Mouse (Mus musculus) embryo, embryonic 11.5 days (tissue): ENCODE data around the gene Cfap100.

Source experiments
- DNase-seq: peaks from one replicate; pipeline ENCODE4 v3.0.0-alpha.2; 2012; ENCODE audit warnings: low read depth, low spot score

Cfap100 gene

DNA sequence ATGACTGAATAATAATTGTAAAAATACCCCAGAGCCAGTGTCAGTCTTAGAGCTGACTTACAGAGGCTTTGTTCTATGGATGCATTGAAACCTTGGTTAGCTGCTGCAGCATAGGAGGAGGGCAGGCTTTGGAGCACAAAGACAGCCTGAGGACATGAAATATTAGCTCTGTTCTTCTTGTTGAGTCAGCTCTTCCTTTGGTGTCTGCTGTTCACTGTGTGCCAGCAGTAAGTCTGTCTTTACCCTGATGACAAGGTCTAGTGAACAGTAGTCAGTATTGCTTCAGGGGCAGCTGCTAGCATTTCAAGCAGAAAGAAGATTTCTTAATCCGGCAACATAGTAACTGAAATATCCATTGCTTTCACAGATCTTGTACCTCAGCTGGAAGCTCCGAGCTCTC is 47.1 kb downstream of the Cfap100 start:
- DNase-seq: no peak

DNA sequence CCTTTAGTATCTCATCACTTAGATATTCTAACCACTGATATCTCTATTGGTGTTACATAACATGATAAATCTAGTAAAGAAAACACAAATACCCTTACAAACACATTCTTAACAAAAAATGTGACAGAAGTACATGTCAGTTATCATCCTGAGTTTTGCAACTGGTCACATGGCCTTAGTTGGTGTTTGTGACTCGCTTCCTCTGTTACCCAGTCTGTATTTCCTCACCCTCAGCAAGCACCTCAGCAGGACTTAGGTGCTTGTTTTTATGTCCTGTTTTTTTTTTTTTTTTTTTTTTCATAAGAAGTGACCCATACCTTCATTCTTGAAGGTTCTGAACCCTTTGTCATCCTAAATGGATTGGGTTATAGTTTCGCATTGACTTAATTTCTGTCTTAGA is 50.9 kb downstream of the Cfap100 start:
- no peak for DNase-seq

DNA sequence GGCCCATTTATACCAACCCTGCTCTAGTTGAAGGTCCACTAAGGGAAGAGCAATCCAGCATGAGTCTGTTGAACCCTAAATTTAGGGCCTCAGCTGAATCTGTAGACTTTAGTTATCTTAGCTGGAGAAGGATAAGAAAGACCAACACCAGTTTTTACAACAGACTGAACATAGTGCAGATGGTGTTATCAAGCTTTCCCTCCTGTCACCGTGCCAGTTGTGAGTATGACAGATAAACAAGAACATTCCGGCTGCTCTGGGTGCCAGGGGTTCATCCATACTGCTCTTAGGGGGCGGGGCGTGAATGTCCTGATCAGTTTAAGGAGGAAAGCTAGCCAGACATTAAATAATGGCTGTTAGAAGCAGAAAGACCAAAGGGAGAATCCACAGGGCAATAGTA is 54.0 kb downstream of the Cfap100 start:
- no peak for DNase-seq

DNA sequence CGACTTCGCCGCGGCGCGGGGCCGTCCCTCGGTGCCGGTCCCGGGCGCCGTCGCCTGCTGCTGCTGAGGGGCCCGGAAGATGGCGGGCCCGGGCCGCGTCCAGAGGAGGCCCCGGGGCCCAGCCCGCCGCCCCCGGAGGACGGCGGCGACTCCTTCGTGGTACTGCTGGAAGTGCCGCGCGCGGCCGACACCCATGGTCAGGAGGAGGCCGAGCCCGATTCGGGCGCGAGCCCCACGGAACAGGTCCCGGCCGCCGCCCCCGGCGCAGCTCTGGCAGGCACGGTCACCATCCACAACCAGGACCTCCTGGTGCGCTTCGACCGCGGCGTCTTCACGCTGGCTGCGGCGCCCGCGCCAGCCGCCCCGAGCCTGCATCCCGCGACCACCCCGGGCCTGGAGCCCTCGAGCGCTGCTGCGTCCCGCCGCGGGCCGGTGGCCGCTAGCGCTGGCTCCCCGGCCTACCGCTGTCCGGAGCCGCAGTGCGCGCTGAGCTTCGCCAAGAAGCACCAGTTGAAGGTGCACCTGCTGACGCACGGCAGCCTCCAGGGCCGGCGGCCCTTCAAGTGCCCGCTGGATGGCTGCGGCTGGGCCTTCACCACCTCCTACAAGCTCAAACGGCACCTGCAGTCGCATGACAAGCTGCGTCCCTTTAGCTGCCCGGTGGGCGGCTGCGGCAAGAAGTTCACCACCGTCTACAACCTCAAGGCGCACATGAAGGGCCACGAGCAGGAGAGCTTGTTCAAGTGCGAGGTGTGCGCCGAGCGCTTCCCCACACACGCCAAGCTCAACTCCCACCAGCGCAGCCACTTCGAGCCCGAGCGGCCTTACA is 58.7 kb downstream of the Cfap100 start:
- no peak for DNase-seq

DNA sequence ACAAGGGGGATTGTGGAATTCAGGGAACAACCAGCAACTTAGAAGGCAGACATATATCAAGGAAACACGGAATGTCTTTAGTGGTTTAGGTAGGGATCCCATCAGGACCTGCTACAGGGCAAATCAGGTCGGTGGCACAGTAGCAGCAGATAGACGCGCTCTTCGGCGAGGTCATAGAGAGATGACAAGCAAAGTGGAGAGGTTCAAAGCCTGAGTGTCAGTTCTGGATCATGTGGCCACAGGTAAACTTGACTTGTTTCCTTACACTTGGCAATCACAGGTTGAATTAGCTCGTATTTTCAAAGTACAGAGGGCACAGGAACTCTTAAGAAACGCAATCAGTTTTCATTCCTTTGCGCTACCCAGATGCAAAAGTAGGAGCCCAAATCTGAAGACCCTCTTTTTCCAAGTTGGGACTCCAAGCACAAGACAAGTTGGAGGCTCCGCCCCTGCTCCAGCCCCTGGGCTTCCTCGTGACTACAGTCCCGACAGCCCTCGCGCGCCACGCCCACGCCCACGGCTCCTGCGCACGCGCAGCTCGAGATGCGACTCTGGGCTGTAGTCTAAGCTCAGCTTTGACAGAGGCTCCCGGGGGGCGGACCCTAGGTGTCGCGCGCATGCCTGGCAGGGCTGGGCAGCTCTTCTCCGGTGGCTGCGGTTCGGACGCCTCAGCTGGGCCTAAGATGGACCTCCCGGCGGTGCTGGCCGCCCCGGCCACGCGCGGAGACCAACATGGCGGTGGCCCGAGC is 59.4 kb downstream of the Cfap100 start, which contains the start of gene Zxdc:
Zxdc (plus strand) TSS at position 517 of the 749 bp plus-strand sequence.
- peak; percentile 94 for DNase-seq

DNA sequence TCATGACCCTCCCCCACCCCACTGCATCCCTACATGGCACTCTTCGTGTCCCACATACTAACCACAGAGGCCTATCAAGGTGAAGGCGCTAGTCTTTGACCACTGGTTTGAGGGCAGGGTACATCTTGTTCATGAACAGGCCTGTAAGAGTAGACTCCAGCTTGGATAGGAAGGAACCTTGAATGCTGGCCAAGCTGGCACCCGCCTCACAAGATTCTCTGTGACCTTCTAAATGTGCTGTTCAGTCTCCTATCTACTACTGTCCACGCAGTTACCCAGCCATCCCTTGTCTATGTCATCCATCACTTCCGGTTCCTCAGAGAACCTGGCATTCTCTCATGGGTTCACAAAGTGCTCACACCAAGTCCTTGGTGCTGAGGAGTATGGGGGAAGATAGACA is 65.3 kb downstream of the Cfap100 start:
- DNase-seq: no peak

DNA sequence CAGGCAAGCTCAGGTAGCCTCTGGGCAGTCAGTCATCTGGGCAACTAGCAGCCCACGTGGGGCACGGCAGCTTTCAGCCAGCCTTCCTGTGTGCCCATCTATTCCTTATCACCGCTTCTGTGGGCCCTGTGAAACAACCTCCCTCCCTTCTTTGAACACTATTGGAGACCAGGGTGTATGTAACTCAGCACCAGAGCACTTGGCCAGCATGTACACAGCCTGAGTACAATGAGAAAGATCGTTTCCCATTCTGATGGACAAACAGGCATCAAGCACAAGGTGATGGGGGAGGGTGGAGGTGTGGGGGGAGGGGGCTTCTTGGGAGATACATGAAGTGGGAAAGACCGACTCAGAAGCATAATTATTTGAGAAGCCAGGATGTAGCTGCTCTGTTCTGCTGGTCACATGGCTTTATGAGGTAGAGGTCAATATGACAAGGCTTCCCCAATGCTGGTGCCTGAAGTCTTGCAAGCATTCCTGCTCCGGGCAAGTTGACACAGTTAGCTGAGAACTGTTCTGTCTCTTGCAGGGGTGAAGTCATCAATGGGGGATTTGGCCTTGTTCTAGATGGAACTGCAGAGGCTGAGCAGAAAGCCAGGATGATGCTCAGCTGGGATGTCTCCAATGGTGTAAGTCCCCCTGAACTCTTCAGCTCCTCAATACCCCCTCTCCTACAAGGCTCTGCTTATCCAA is 67.5 kb downstream of the Cfap100 start:
- no peak for DNase-seq

DNA sequence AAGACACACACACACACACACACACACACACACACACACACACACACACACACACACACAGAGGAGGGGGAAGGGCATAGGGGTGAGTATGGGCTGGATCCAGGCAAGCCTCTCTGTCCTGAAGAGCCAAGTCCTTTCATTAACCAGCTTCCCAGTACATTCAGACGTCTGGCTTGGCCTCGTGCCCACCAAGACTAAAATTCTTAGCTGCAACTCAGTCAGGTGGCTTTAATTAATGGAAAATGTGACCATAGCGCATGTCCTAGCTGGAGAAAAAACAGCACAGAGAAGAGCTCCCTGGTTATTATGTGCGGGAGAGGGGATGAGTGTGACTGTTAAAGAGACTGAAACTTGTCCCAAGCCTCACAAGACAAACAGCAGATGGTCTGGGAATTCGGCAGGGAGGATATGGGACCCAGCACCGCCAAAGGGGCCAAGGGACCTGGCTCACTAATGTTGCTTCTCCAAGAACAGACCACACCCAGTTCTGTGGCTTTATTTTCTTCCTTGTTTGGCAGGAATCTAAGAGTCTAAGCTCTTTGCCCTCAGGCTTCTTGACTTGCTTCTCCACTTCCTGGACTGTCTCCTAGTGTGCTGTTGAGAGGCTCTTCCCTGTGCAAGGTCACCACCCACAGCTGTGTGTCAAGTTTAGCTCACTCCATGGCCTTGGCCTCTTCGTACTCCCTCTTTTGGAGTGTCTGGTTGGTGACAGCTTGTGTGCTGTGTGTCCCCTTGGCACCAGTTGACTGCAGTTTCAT is 68.4 kb downstream of the Cfap100 start:
- no peak for DNase-seq

DNA sequence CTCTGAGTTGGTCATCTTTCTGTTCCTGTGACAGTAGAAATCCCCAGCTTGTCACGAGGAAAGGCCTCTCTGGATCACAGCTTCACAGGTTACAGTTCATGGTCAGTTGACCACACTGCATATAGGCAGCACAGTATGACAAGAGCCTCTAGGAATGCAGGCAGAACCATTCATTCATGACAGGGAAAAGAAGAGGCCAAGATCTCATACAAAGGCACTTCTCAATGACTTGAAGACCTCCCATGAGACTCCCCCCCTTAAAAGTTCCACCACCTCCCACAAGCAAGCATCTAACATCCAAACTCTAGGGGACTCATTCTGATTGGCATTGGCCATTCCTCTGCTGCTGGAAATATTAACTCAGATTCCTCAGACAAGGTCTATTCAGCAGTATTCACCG is 69.2 kb downstream of the Cfap100 start:
- no peak for DNase-seq

DNA sequence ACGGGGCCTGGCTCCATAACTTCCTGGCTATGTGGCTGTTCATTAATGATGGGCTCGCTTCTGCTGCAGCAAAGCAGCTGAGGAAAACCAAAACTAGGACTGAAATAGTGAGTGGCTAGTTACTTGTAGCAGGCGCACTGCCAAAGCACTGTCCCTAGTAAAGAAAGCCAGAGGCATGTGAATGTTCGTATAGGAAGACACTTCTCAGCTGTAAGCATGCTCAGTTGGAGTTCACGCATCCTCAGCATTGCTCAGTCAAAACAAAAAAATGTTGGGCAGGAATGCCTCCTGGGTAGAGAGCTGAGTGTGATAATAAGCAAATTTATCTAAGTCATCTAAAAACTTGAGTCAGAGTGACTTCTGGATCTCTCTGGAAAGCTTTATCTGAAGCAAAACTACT is 70.5 kb downstream of the Cfap100 start:
- no peak for DNase-seq
